Mouse (Mus musculus) lung, postnatal 4 days (tissue): ENCODE results near the gene Itgb1bp2.
A peak's percentile ranks its signal among the peaks of the same experiment; 100 is the strongest.

Experiments used
- DNase-seq, 2 experiments: peaks; one replicate each; pipeline ENCODE4 v3.0.0; 2021

Gene Itgb1bp2

GRCm38 (mm10) chrX:101448886-101449475 is at the start of gene Itgb1bp2:
Gene Itgb1bp2 (plus strand): TSS chrX:101449088.
- DNase-seq: no peak

- peak; percentile 76 to 78 for DNase-seq
Observed at GRCm38 (mm10) chrX:101418946-101419724, 29.8 kb upstream of the Itgb1bp2 start.

GRCm38 (mm10) chrX:101419725-101420699 is 28.9 kb upstream of the Itgb1bp2 start:
- peak; percentile 89 to 94 for DNase-seq

GRCm38 (mm10) chrX:101420700-101421095 is 28.2 kb upstream of the Itgb1bp2 start, which contains the start of gene Zmym3:
Gene Zmym3 (minus strand): TSS chrX:101420849.
- peak in 1 of 2 experiments; percentile 4 for DNase-seq

- DNase-seq: no peak
Observed at GRCm38 (mm10) chrX:101423462-101423861, 25.4 kb upstream of the Itgb1bp2 start.

GRCm38 (mm10) chrX:101427774-101428173 is 21.1 kb upstream of the Itgb1bp2 start:
- DNase-seq: peak in 1 of 2 experiments; percentile 43

- DNase-seq: no peak
Observed at GRCm38 (mm10) chrX:101428785-101429141, 20.1 kb upstream of the Itgb1bp2 start.

GRCm38 (mm10) chrX:101429142-101429949 is 19.5 kb upstream of the Itgb1bp2 start, which contains the start of gene Nono:
Gene Nono (plus strand): TSS chrX:101429318.
- DNase-seq: peak; percentile 87 to 92

GRCm38 (mm10) chrX:101429976-101430375 is 18.9 kb upstream of the Itgb1bp2 start:
- DNase-seq: no peak

GRCm38 (mm10) chrX:101451147-101451546 is 2.3 kb downstream of the Itgb1bp2 start:
- no peak for DNase-seq

GRCm38 (mm10) chrX:101451591-101451990 is 2.7 kb downstream of the Itgb1bp2 start:
- no peak for DNase-seq

- DNase-seq: no peak
Observed at GRCm38 (mm10) chrX:101472202-101472601, 23.3 kb downstream of the Itgb1bp2 start.

- no peak for DNase-seq
Observed at GRCm38 (mm10) chrX:101481604-101482350, 32.9 kb downstream of the Itgb1bp2 start.

GRCm38 (mm10) chrX:101486487-101487152 is 37.7 kb downstream of the Itgb1bp2 start:
- DNase-seq: peak; percentile 42 to 46
